Mouse (Mus musculus): Measurements from ENCODE around the gene Fndc1. TPM values are rescaled to one million over a fixed set of nuclear protein-coding genes. Genes with fewer than 3 reads are reported as not detected.

Gene Fndc1
- polyA plus RNA-seq, 1 experiment from 2014 or later = 8.6 TPM

- no peak for ATAC-seq (ENCODE audit: low read depth)
- 89% methylated on average over 4 of the region's 4 CpGs for WGBS
Observed at GRCm38 (mm10) chr17:7749051-7749815, 77.9 kb downstream of the Fndc1 start.

GRCm38 (mm10) chr17:7746841-7747240, 80.3 kb downstream of the Fndc1 start:
- Histone ChIP-seq H3K27ac (ENCODE audit: low read depth, low read length) (no peak overlapping the region), H3K36me3 (ENCODE audit: control insufficient read depth, insufficient read depth, low read length) (no peaks in the 10 kb centered on the region), H3K9me3 (ENCODE audit: control insufficient read depth, low read length) (no peaks in the 10 kb centered on the region), H3K4me3 (ENCODE audit: low read depth, low read length) (no peak overlapping the region), H3K9ac (replicated peaks; ENCODE audit: low read depth, low read length) (no peak overlapping the region), H3K27me3 (ENCODE audit: control insufficient read depth, insufficient read depth, low read length) (no peaks in the 10 kb centered on the region), H3K4me1 (ENCODE audit: control insufficient read depth, insufficient read depth, low read length) (no peaks in the 10 kb centered on the region), H3K4me2 (ENCODE audit: low read depth, low read length) (no peak overlapping the region)
- ATAC-seq (ENCODE audit: low read depth) = no peak
- WGBS = 85% methylated on average over 3 of the region's 3 CpGs

More at GRCm38 (mm10) chr17:7749051-7749815, 77.9 kb downstream of the Fndc1 start:
- Histone ChIP-seq H3K27me3 (ENCODE audit: control insufficient read depth, insufficient read depth, low read length) (no peaks in the 10 kb centered on the region), H3K36me3 (ENCODE audit: control insufficient read depth, insufficient read depth, low read length) (no peaks in the 10 kb centered on the region), H3K9ac (replicated peaks; ENCODE audit: low read depth, low read length) (no peak overlapping the region), H3K9me3 (ENCODE audit: control insufficient read depth, low read length) (no peaks in the 10 kb centered on the region), H3K4me1 (ENCODE audit: control insufficient read depth, insufficient read depth, low read length) (no peaks in the 10 kb centered on the region), H3K4me2 (ENCODE audit: low read depth, low read length) (no peak overlapping the region), H3K4me3 (ENCODE audit: low read depth, low read length) (no peak overlapping the region), H3K27ac (ENCODE audit: low read depth, low read length) (no peak overlapping the region)

- no peak for ATAC-seq (ENCODE audit: low read depth)
- Histone ChIP-seq H3K4me2 (ENCODE audit: low read depth, low read length) (no peak overlapping the region), H3K36me3 (ENCODE audit: control insufficient read depth, insufficient read depth, low read length) (no peaks in the 10 kb centered on the region), H3K4me3 (ENCODE audit: low read depth, low read length) (no peak overlapping the region), H3K4me1 (ENCODE audit: control insufficient read depth, insufficient read depth, low read length) (no peaks in the 10 kb centered on the region), H3K9ac (replicated peaks; ENCODE audit: low read depth, low read length) (no peak overlapping the region), H3K27ac (ENCODE audit: low read depth, low read length) (no peak overlapping the region), H3K9me3 (ENCODE audit: control insufficient read depth, low read length) (no peaks in the 10 kb centered on the region), H3K27me3 (ENCODE audit: control insufficient read depth, insufficient read depth, low read length) (no peaks in the 10 kb centered on the region)
- 81% methylated on average over 4 of the region's 4 CpGs for WGBS
Observed at GRCm38 (mm10) chr17:7744976-7745375, 82.1 kb downstream of the Fndc1 start.

GRCm38 (mm10) chr17:7740988-7741387, 86.1 kb downstream of the Fndc1 start:
- Histone ChIP-seq H3K9ac (replicated peaks; ENCODE audit: low read depth, low read length) (no peak overlapping the region), H3K27me3 (ENCODE audit: control insufficient read depth, insufficient read depth, low read length) (no peaks in the 10 kb centered on the region), H3K9me3 (ENCODE audit: control insufficient read depth, low read length) (no peaks in the 10 kb centered on the region), H3K4me3 (ENCODE audit: low read depth, low read length) (no peak overlapping the region), H3K4me1 (ENCODE audit: control insufficient read depth, insufficient read depth, low read length) (no peaks in the 10 kb centered on the region), H3K27ac (ENCODE audit: low read depth, low read length) (no peak overlapping the region), H3K4me2 (ENCODE audit: low read depth, low read length) (no peak overlapping the region), H3K36me3 (ENCODE audit: control insufficient read depth, insufficient read depth, low read length) (no peaks in the 10 kb centered on the region)
- ATAC-seq (ENCODE audit: low read depth) = no peak
- 21% methylated on average over 2 of the region's 2 CpGs for WGBS

- no peak for ATAC-seq (ENCODE audit: low read depth)
Observed at GRCm38 (mm10) chr17:7722991-7723390, 104.1 kb downstream of the Fndc1 start.

GRCm38 (mm10) chr17:7718886-7719285, 108.2 kb downstream of the Fndc1 start:
- Histone ChIP-seq H3K4me1 (ENCODE audit: control insufficient read depth, insufficient read depth, low read length) (no peaks in the 10 kb centered on the region), H3K9me3 (ENCODE audit: control insufficient read depth, low read length) (no peaks in the 10 kb centered on the region), H3K36me3 (ENCODE audit: control insufficient read depth, insufficient read depth, low read length) (no peaks in the 10 kb centered on the region), H3K9ac (replicated peaks; ENCODE audit: low read depth, low read length) (no peak overlapping the region), H3K27me3 (ENCODE audit: control insufficient read depth, insufficient read depth, low read length) (no peaks in the 10 kb centered on the region), H3K4me3 (ENCODE audit: low read depth, low read length) (no peak overlapping the region), H3K27ac (ENCODE audit: low read depth, low read length) (no peak overlapping the region), H3K4me2 (ENCODE audit: low read depth, low read length) (no peak overlapping the region)
- 76% methylated on average over 1 of the region's 1 CpGs for WGBS
- ATAC-seq (ENCODE audit: low read depth) = no peak

More at GRCm38 (mm10) chr17:7722991-7723390, 104.1 kb downstream of the Fndc1 start:
- no peak overlapping the region for H3K27ac ChIP-seq (ENCODE audit: low read depth, low read length)
- H3K27me3 ChIP-seq (ENCODE audit: control insufficient read depth, insufficient read depth, low read length) = no peaks in the 10 kb centered on the region
- H3K4me3 ChIP-seq (ENCODE audit: low read depth, low read length) = no peak overlapping the region
- H3K36me3 ChIP-seq (ENCODE audit: control insufficient read depth, insufficient read depth, low read length) = no peaks in the 10 kb centered on the region
- H3K4me2 ChIP-seq (ENCODE audit: low read depth, low read length) = no peak overlapping the region
- H3K9me3 ChIP-seq (ENCODE audit: control insufficient read depth, low read length) = no peaks in the 10 kb centered on the region
- no peak overlapping the region for H3K9ac ChIP-seq (replicated peaks; ENCODE audit: low read depth, low read length)
- WGBS = 74% methylated on average over 4 of the region's 4 CpGs
- H3K4me1 ChIP-seq (ENCODE audit: control insufficient read depth, insufficient read depth, low read length) = no peaks in the 10 kb centered on the region

GRCm38 (mm10) chr17:7717945-7718344, 109.2 kb downstream of the Fndc1 start:
- Histone ChIP-seq H3K9ac (replicated peaks; ENCODE audit: low read depth, low read length) (no peak overlapping the region), H3K4me3 (ENCODE audit: low read depth, low read length) (no peak overlapping the region), H3K9me3 (ENCODE audit: control insufficient read depth, low read length) (no peaks in the 10 kb centered on the region), H3K4me2 (ENCODE audit: low read depth, low read length) (no peak overlapping the region), H3K27ac (ENCODE audit: low read depth, low read length) (no peak overlapping the region), H3K36me3 (ENCODE audit: control insufficient read depth, insufficient read depth, low read length) (no peaks in the 10 kb centered on the region), H3K27me3 (ENCODE audit: control insufficient read depth, insufficient read depth, low read length) (no peaks in the 10 kb centered on the region), H3K4me1 (ENCODE audit: control insufficient read depth, insufficient read depth, low read length) (no peaks in the 10 kb centered on the region)
- WGBS = 79% methylated on average over 6 of the region's 6 CpGs
- ATAC-seq (ENCODE audit: low read depth) = no peak

GRCm38 (mm10) chr17:7713020-7713419, 114.1 kb downstream of the Fndc1 start:
- no peak overlapping the region for H3K4me2 ChIP-seq (ENCODE audit: low read depth, low read length)
- H3K4me3 ChIP-seq (ENCODE audit: low read depth, low read length) = no peak overlapping the region
- no peaks in the 10 kb centered on the region for H3K9me3 ChIP-seq (ENCODE audit: control insufficient read depth, low read length)
- WGBS = 73% methylated on average over 2 of the region's 2 CpGs
- no peak overlapping the region for H3K9ac ChIP-seq (replicated peaks; ENCODE audit: low read depth, low read length)
- no peaks in the 10 kb centered on the region for H3K36me3 ChIP-seq (ENCODE audit: control insufficient read depth, insufficient read depth, low read length)
- no peaks in the 10 kb centered on the region for H3K4me1 ChIP-seq (ENCODE audit: control insufficient read depth, insufficient read depth, low read length)
- no peak overlapping the region for H3K27ac ChIP-seq (ENCODE audit: low read depth, low read length)
- H3K27me3 ChIP-seq (ENCODE audit: control insufficient read depth, insufficient read depth, low read length) = no peaks in the 10 kb centered on the region
- no peak for ATAC-seq (ENCODE audit: low read depth)

GRCm38 (mm10) chr17:7707073-7707472, 120.0 kb downstream of the Fndc1 start:
- no peak overlapping the region for H3K4me2 ChIP-seq (ENCODE audit: low read depth, low read length)
- H3K9ac ChIP-seq (replicated peaks; ENCODE audit: low read depth, low read length) = no peak overlapping the region
- no peak overlapping the region for H3K4me3 ChIP-seq (ENCODE audit: low read depth, low read length)
- no peak for ATAC-seq (ENCODE audit: low read depth)
- no peaks in the 10 kb centered on the region for H3K36me3 ChIP-seq (ENCODE audit: control insufficient read depth, insufficient read depth, low read length)
- no peak overlapping the region for H3K27ac ChIP-seq (ENCODE audit: low read depth, low read length)
- no peaks in the 10 kb centered on the region for H3K27me3 ChIP-seq (ENCODE audit: control insufficient read depth, insufficient read depth, low read length)
- H3K4me1 ChIP-seq (ENCODE audit: control insufficient read depth, insufficient read depth, low read length) = no peaks in the 10 kb centered on the region
- H3K9me3 ChIP-seq (ENCODE audit: control insufficient read depth, low read length) = no peaks in the 10 kb centered on the region
- whole genome bisulfite sequencing = 67% methylated on average over 4 of the region's 4 CpGs
